Mouse (Mus musculus) lung, postnatal 0 days (tissue): Measurements from ENCODE around the gene Gm34653. TPM values are rescaled to one million over a fixed set of nuclear protein-coding genes. Genes with fewer than 3 reads are reported as not detected.
"Not testable (repeated sequence)": the region's sequence is repeated elsewhere in the genome, so short reads cannot be mapped to it uniquely, and the experiment has no call there.

Experiments
- ATAC-seq: fragments of 200-750 bp; cut with Nextera tagmentation; 2 replicates; pipeline ENCODE4 v1.8.0; 2017; ENCODE audit warnings: moderate library complexity
- DNase-seq: peaks from one replicate; pipeline ENCODE4 v3.0.0-alpha.2; 2016; ENCODE audit warnings: low spot score
- H3K27ac ChIP-seq: fragments of 300-500 bp; sonication (generic); 2 replicates; pipeline ENCODE4 v1.5.1; 2014; ENCODE audit warnings: antibody characterized with exemption, mild to moderate bottlenecking, low read length, mixed read lengths
- H3K27me3 ChIP-seq: fragments of 300-500 bp; sonication (generic); replicated peaks from 2 replicates; pipeline ENCODE4 v1.6.1; 2014; ENCODE audit warnings: low read length, mixed read lengths; ENCODE audit not compliant: insufficient read depth
- H3K36me3 ChIP-seq: fragments of 300-500 bp; sonication (generic); 2 replicates; pipeline ENCODE4 v1.6.1; 2014; ENCODE audit warnings: low read length, mixed read lengths; ENCODE audit not compliant: insufficient read depth
- H3K4me1 ChIP-seq: fragments of 300-500 bp; sonication (generic); 2 replicates; pipeline ENCODE4 v1.6.1; 2014; ENCODE audit warnings: antibody characterized with exemption, low read depth, low read length, mixed read lengths; ENCODE audit not compliant: insufficient read depth
- H3K4me2 ChIP-seq: fragments of 300-500 bp; sonication (generic); replicated peaks from 2 replicates; pipeline ENCODE4 v1.6.1; 2014; ENCODE audit warnings: low read depth, mild to moderate bottlenecking, low read length, moderate library complexity, mixed read lengths
- H3K4me3 ChIP-seq: fragments of 300-500 bp; sonication (generic); 2 replicates; pipeline ENCODE4 v1.5.1; 2014; ENCODE audit warnings: low read depth, low read length
- H3K9ac ChIP-seq: fragments of 300-500 bp; sonication (generic); replicated peaks from 2 replicates; pipeline ENCODE4 v1.6.1; 2014; ENCODE audit warnings: low read depth, mild to moderate bottlenecking
- H3K9me3 ChIP-seq: fragments of 300-500 bp; sonication (generic); 2 replicates; pipeline ENCODE4 v1.6.1; 2016; ENCODE audit warnings: low read length, mixed read lengths
- CTCF ChIP-seq: IDR thresholded peaks from 2 replicates; pipeline ENCODE4 v1.5.1; 2016; ENCODE audit warnings: antibody characterized with exemption, mild to moderate bottlenecking
- EP300 ChIP-seq: IDR thresholded peaks from 2 replicates; pipeline ENCODE4 v1.6.1; 2016; ENCODE audit warnings: antibody characterized with exemption, mild to moderate bottlenecking, control low read depth
- WGBS: fragments of 180-500 bp; shearing (Covaris S2); extraction: QIAGEN DNeasy Blood & Tissue Kit; methylation state at CpG from one replicate; pipeline ENCODE4 v1.1.7; 2014; 5-methylcytosine and 5-hydroxymethylcytosine counted together
- polyA plus RNA-seq: library from polyadenylated mRNA; unstranded; fragments of >200 nt; fragmentation: Nextera tagmentation; extraction: Ambion mirVana; gene quantifications from 2 replicates; pipeline ENCODE4 v1.2.1, GENCODE M21; 2015

Gene Gm34653
- polyA plus RNA-seq, 1 experiment from 2014 or later: not detected

DNA sequence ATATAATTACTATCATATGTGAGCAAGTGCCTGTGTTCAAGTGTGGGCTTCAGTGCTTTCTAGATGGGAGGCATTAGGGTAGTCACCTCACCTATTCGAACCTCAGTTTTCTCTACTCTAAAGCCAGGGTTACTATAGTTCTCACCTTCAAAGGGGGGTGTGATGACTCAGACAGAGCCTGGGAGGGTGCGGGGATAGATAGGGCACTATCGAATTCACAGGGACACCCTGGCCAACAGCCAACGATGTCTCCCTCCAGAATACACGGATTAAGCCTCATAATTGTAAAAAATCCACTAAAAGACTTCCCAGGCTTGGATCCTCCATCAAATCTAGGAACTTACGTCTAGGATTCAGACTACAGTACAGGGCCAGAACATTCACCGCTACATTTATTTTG is 37.4 kb upstream of the Gm34653 start:
- H3K4me3 ChIP-seq: no peak overlapping the region
- no peak for TF ChIP-seq EP300
- TF ChIP-seq CTCF: no peak
- WGBS: 87% methylated on average over 7 of the region's 7 CpGs
- no peak overlapping the region for H3K27ac ChIP-seq
- no peaks in the 10 kb centered on the region for H3K27me3 ChIP-seq
- H3K36me3 ChIP-seq: no peaks in the 10 kb centered on the region
- no peaks in the 10 kb centered on the region for H3K9me3 ChIP-seq
- no peak overlapping the region for H3K4me2 ChIP-seq
- DNase-seq (no peak), ATAC-seq (no peak)
- no peak overlapping the region for H3K9ac ChIP-seq
- peaks cover 6% of the 10 kb centered on the region; the same call in 1 of the 2 replicates for H3K4me1 ChIP-seq

DNA sequence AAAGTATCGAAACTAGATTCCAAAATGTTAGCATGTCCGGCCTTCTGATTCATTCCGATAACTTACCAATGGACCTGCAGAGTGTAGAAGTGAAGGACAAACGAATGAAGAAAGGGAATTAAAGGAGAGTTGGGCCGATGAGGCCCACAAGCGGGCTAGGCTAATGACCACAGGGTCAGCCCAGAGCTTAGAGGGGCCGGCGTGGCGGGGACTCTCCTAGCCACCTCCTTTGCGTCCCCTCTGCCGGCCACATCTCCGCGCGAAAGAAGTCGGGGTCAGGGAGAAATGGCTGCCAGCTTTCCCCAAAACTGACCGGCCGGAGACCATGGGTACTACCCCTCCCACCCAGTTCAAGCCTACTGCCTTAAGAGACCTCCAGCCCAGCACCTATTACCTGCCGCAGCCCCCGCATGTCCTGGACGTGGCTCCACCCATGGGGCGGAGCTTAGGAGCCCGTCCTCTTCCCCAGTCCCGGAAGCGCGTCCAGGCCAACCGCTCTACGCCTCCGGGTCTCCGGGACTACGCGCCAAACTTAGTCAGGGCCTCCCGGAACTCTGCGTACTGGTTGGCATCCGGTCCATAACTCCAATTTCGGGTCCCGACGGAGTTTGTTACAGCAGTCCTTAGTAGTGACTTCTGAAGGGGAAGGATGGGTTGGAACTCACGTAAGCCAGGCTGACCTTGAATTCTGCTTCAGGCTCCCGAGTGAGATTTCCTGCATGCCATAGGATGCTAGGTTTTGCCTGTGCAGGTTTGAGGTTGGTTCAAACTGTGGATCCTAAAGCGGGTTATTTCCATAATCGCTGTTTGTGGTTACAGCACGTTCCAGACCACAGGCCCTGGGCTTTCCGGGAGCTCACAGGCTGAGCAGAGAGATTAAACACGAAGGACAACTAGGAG is 33.2 kb upstream of the Gm34653 start, which contains the start of gene Rabepk:
Rabepk (minus strand) TSS at position 556 of the 900 bp plus-strand sequence.
- H3K9me3 ChIP-seq: no peaks in the 10 kb centered on the region
- WGBS: 3% methylated on average over 44 of the region's 44 CpGs
- H3K27ac ChIP-seq: peak within 1 kb of the TSS; percentile 76
- TF ChIP-seq CTCF (no peak), EP300 (no peak)
- H3K9ac ChIP-seq: peak within 1 kb of the TSS; percentile 32
- H3K36me3 ChIP-seq: no peaks in the 10 kb centered on the region
- no peaks in the 10 kb centered on the region for H3K27me3 ChIP-seq
- peak within 1 kb of the TSS; percentile 49 for H3K4me3 ChIP-seq
- peaks cover 6% of the 10 kb centered on the region; the same call in 1 of the 2 replicates for H3K4me1 ChIP-seq
- DNase-seq: peak; percentile 96
- ATAC-seq: peak; percentile 78
- peak within 1 kb of the TSS; percentile 85 for H3K4me2 ChIP-seq

DNA sequence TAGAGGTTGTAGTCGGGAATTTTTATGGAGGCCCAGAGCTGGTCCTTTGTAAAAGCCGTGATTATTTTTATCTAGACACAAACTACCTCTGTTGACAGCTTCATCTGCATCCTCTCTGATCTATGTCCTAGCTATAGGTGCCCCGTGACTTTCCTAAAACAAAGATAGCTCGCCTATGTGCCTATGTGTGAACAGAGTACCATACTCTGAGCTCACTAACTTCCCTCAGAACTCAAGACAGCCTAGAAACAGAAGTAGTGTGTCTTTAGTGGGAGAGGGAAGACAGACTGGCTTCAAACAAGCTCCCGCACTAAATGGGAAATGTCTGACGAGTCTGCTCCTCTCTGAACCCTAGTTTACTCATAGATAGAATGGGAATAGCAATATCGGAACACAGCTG is 32.4 kb upstream of the Gm34653 start:
- no peak for DNase-seq
- H3K9ac ChIP-seq: no peak overlapping the region
- peak overlapping the region; percentile 76; the same call in 1 of the 2 replicates for H3K27ac ChIP-seq
- peak overlapping the region; percentile 49 for H3K4me3 ChIP-seq
- WGBS: 75% methylated on average over 7 of the region's 7 CpGs
- no peak for TF ChIP-seq EP300
- TF ChIP-seq CTCF: no peak
- H3K9me3 ChIP-seq: no peaks in the 10 kb centered on the region
- peak overlapping the region; percentile 85; the same call in 1 of the 2 replicates for H3K4me2 ChIP-seq
- no peaks in the 10 kb centered on the region for H3K27me3 ChIP-seq
- ATAC-seq: no peak
- H3K4me1 ChIP-seq: peaks cover 6% of the 10 kb centered on the region; the same call in 1 of the 2 replicates
- no peaks in the 10 kb centered on the region for H3K36me3 ChIP-seq

DNA sequence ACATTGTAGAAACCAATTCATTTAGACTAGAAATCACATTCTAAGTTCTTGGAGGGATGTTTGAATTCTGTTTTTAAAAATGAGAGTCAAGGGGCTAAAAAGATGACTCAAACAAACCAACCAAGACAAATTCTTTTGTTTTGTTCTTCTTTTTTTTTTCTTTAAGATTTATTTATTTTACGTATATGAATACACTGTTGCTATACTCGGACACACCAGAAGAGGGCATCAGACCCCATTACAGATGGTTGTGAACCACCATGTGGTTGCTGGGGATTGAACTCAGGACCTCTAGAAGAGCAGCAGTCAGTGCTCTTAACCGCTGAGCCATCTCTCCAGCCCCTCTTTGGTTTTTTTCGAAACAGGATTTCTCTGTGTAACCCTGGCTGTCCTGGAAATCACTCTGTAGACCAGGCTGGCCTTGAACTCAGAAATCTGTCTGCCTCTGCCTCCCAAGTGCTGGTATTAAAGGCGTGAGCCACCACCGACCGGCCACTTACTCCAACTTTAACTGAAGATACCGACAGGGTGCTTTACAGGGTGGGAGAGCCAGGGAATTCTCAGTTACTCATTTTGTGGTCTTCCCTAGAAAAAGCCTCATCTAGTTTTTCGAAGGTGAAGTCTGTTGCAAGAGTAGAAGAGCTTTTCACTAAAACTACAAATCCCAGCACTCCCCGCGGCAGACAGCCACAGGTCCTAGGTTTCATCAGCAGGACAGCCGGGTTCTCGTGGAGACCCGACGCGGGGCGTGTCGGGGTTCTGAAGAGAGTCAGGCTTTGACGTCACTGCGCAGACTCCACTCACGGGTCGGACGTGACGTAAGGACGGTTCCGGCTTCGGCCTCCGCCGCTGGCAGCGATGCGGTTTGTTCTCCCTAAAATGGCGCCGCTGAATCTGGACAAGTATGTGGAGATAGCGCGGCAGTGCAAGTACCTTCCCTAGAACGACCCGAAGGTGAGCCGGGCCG is 31.0 kb upstream of the Gm34653 start:
- H3K9me3 ChIP-seq: no peaks in the 10 kb centered on the region
- H3K4me1 ChIP-seq: peaks cover 6% of the 10 kb centered on the region; the same call in 1 of the 2 replicates
- peak overlapping the region; percentile 69 for H3K4me3 ChIP-seq
- ATAC-seq: peak; percentile 97
- no peaks in the 10 kb centered on the region for H3K36me3 ChIP-seq
- H3K27ac ChIP-seq: peak overlapping the region; percentile 88
- H3K9ac ChIP-seq: peak overlapping the region; percentile 92
- WGBS: 5% methylated on average over 39 of the region's 39 CpGs
- TF ChIP-seq CTCF (peak; percentile 30), EP300 (no peak; the same call in 1 of the 2 replicates)
- peak; percentile 100 for DNase-seq
- no peaks in the 10 kb centered on the region for H3K27me3 ChIP-seq
- peak overlapping the region; percentile 49 for H3K4me2 ChIP-seq

DNA sequence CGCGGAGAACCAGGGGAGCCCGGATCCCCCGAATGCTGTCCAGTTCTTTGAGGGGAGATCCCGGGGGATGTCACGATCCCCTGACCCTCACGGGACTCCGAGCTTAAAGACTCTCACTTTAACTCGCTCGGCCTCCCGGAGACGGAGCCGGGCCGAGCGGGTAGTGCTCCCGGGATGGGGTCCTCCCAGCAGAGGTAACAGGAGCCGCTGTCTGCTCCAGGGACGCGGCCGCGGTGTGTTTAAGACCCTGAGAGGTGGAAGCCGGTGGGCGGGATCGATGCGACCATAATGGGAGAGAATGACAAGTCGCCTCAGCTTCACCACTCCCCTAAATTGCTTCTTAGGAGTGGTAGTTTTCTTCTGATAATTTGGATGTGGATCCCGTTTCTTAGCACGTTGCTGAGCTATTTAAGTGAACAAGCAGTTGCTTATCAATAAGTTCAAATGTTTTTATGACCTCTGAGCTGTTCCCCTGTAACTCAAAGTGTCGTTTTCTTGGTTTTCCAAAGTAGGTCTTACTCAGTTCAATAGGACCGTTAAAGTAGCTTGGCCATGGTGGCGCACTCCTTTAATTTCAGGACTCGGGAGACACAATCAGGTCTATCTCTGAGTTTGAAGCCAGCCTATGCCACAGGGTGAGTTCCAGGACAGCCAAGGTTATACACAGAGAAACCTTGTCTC is 30.1 kb upstream of the Gm34653 start:
- DNase-seq (peak; percentile 45), ATAC-seq (peak; percentile 39)
- H3K9ac ChIP-seq: peak overlapping the region; percentile 92
- WGBS: under 1% methylated on average over 17 of the region's 32 CpGs
- H3K4me1 ChIP-seq, H3K9me3 ChIP-seq, H3K36me3 ChIP-seq, H3K27me3 ChIP-seq: not testable (repeated sequence)
- peak overlapping the region; percentile 49 for H3K4me2 ChIP-seq
- peak overlapping the region; percentile 69 for H3K4me3 ChIP-seq
- peak overlapping the region; percentile 88 for H3K27ac ChIP-seq
